Mouse (Mus musculus) CH12.LX (cell line): ENCODE measurements at regions not wholly inside any gene's neighbourhood (a gene's known extent, or its start where the extent isn't known, plus 50 kb on each side); places are given as distances from the start of the nearest gene placed in this dataset.

Experiments used
- DNase-seq: peaks from one replicate; pipeline ENCODE4 v3.0.0-alpha.2; 2013; ENCODE audit errors: extremely low read depth
- H3K27ac ChIP-seq: 2 replicates; pipeline ENCODE4 v1.5.1; 2012; ENCODE audit warnings: low read depth, mild to moderate bottlenecking, control low read depth, moderate library complexity; ENCODE audit not compliant: insufficient read depth
- H3K27me3 ChIP-seq: replicated peaks from 2 replicates; pipeline ENCODE3; 2012; ENCODE audit warnings: inconsistent platforms
- H3K36me3 ChIP-seq, 2 experiments: replicated peaks in 1 of 2; 2 replicates each; pipeline versions ENCODE3 to v1.6.1; 2012; ENCODE audit warnings: inconsistent platforms in 1 of 2, low read length in 1 of 2, mild to moderate bottlenecking in 1 of 2, mixed read lengths in 1 of 2, moderate library complexity in 1 of 2; ENCODE audit not compliant: control insufficient read depth in 1 of 2, insufficient read depth in 1 of 2
- H3K4me1 ChIP-seq, 2 experiments: 2 replicates each; pipeline ENCODE4 v1.6.1; 2012; ENCODE audit warnings: inconsistent platforms in 1 of 2, moderate library complexity in 1 of 2; ENCODE audit not compliant: insufficient read depth in 2 of 2, control insufficient read depth in 1 of 2
- H3K4me2 ChIP-seq: 2 replicates; pipeline ENCODE4 v1.6.1; 2012; ENCODE audit warnings: low read depth, mild to moderate bottlenecking, control low read depth; ENCODE audit not compliant: poor library complexity, insufficient read depth, severe bottlenecking
- H3K4me3 ChIP-seq, 3 experiments: fragments of 150-350 bp in 1 of 3; sonication (generic) in 1 of 3; replicated peaks in 1 of 3; 2 replicates each; pipeline versions ENCODE3 to v1.5.1; 2011 to 2012; ENCODE audit warnings: low read depth in 2 of 3, low read length in 2 of 3, mild to moderate bottlenecking in 2 of 3, moderate library complexity in 2 of 3, control low read depth in 1 of 3, improper control_type of control experiment in 1 of 3, inconsistent platforms in 1 of 3, mixed read lengths in 1 of 3; ENCODE audit not compliant: poor library complexity in 1 of 3
- H3K79me2 ChIP-seq: replicated peaks from 2 replicates; pipeline ENCODE4 v1.6.1; 2012; ENCODE audit warnings: mild to moderate bottlenecking, moderate library complexity; ENCODE audit not compliant: control insufficient read depth, poor library complexity, insufficient read depth, severe bottlenecking; ENCODE audit errors: extremely low read depth
- H3K9ac ChIP-seq: 2 replicates; pipeline ENCODE4 v1.6.1; 2012; ENCODE audit warnings: low read depth, mild to moderate bottlenecking, control low read depth, moderate library complexity; ENCODE audit not compliant: insufficient read depth
- H3K9me3 ChIP-seq: replicated peaks from 2 replicates; pipeline ENCODE3; 2012; ENCODE audit warnings: low read length, inconsistent platforms, mixed read lengths
- CHD2 ChIP-seq: IDR thresholded peaks from 2 replicates; pipeline ENCODE4 v1.6.1; 2011; ENCODE audit warnings: low read length, improper control_type of control experiment
- CTCF ChIP-seq, 2 experiments: IDR thresholded peaks in 1 of 2; conservative IDR thresholded peaks in 1 of 2; 2 replicates each; pipeline ENCODE4 v1.5.1; 2011 to 2012; ENCODE audit warnings: low read depth in 2 of 2, low read length in 2 of 2, improper control_type of control experiment in 1 of 2, inconsistent platforms in 1 of 2, mild to moderate bottlenecking in 1 of 2, moderate library complexity in 1 of 2
- IRF4 ChIP-seq: IDR thresholded peaks from 2 replicates; pipeline ENCODE4 v1.6.1; 2014; ENCODE audit warnings: low read depth, mild to moderate bottlenecking, inconsistent platforms, low read length, improper control_type of control experiment
- JUN ChIP-seq: IDR thresholded peaks from 2 replicates; pipeline ENCODE4 v1.6.1; 2011; ENCODE audit warnings: low read depth, mild to moderate bottlenecking, low read length, improper control_type of control experiment, moderate library complexity; ENCODE audit not compliant: insufficient read depth
- JUND ChIP-seq: conservative IDR thresholded peaks from 2 replicates; pipeline ENCODE4 v1.6.1; 2011; ENCODE audit warnings: low read depth, low read length, improper control_type of control experiment
- MAFK ChIP-seq: IDR thresholded peaks from 2 replicates; pipeline ENCODE4 v1.6.1; 2011; ENCODE audit warnings: low read length, improper control_type of control experiment; ENCODE audit not compliant: insufficient replicate concordance
- MXI1 ChIP-seq: IDR thresholded peaks from 2 replicates; pipeline ENCODE4 v1.6.1; 2011; ENCODE audit warnings: mild to moderate bottlenecking, low read depth, low read length, improper control_type of control experiment
- MYC ChIP-seq: IDR thresholded peaks from 2 replicates; pipeline ENCODE4 v1.6.1; 2011; ENCODE audit warnings: low read depth, mild to moderate bottlenecking, improper control_type of control experiment, low read length
- NELFE ChIP-seq: IDR thresholded peaks from 2 replicates; pipeline ENCODE4 v1.6.1; 2011; ENCODE audit warnings: low read depth, low read length, improper control_type of control experiment
- PAX5 ChIP-seq: IDR thresholded peaks from 2 replicates; pipeline ENCODE4 v1.6.1; 2012; ENCODE audit warnings: low read length, inconsistent platforms, mixed read lengths
- POLR2AphosphoS2 ChIP-seq: IDR thresholded peaks from 2 replicates; pipeline ENCODE4 v1.6.1; 2011; ENCODE audit warnings: low read depth, low read length, improper control_type of control experiment
- RAD21 ChIP-seq: IDR thresholded peaks from 2 replicates; pipeline ENCODE4 v1.6.1; 2011; ENCODE audit warnings: low read depth, mild to moderate bottlenecking, low read length, improper control_type of control experiment, moderate library complexity
- RCOR1 ChIP-seq: conservative IDR thresholded peaks from 2 replicates; pipeline ENCODE4 v1.6.1; 2012; ENCODE audit warnings: low read depth, mild to moderate bottlenecking, inconsistent platforms, low read length, improper control_type of control experiment
- SIN3A ChIP-seq: IDR thresholded peaks from 2 replicates; pipeline ENCODE4 v1.6.1; 2012; ENCODE audit warnings: low read length, improper control_type of control experiment, inconsistent platforms
- USF1 ChIP-seq: IDR thresholded peaks from 2 replicates; pipeline ENCODE4 v1.6.1; 2014; ENCODE audit warnings: low read depth, mild to moderate bottlenecking, inconsistent platforms, low read length, improper control_type of control experiment
- USF2 ChIP-seq: conservative IDR thresholded peaks from 2 replicates; pipeline ENCODE4 v1.6.1; 2011; ENCODE audit warnings: low read depth, low read length, improper control_type of control experiment
- ZNF384 ChIP-seq: IDR thresholded peaks from 2 replicates; pipeline ENCODE4 v1.6.1; 2012; ENCODE audit warnings: low read depth, low read length, improper control_type of control experiment, inconsistent platforms
- dilution Hi-C: fragments of 300-500 bp; cut with MboI; formaldehyde crosslinking; loops from 2 replicates; pipeline ENCODE4 v1.14.3; 2020; ENCODE audit warnings: low sequenced_read_pairs; ENCODE audit not compliant: extremely low pct_unique_long_range_greater_than_20kb, extremely low pct_ligation_motif_present
- in situ Hi-C: fragments of 300-500 bp; cut with MboI; formaldehyde crosslinking; loops from 3 replicates; pipeline ENCODE4 v1.14.3; 2019; ENCODE audit warnings: low sequenced_read_pairs, low pct_ligation_motif_present, low pct_unique_long_range_greater_than_20kb, mixed read lengths

DNA sequence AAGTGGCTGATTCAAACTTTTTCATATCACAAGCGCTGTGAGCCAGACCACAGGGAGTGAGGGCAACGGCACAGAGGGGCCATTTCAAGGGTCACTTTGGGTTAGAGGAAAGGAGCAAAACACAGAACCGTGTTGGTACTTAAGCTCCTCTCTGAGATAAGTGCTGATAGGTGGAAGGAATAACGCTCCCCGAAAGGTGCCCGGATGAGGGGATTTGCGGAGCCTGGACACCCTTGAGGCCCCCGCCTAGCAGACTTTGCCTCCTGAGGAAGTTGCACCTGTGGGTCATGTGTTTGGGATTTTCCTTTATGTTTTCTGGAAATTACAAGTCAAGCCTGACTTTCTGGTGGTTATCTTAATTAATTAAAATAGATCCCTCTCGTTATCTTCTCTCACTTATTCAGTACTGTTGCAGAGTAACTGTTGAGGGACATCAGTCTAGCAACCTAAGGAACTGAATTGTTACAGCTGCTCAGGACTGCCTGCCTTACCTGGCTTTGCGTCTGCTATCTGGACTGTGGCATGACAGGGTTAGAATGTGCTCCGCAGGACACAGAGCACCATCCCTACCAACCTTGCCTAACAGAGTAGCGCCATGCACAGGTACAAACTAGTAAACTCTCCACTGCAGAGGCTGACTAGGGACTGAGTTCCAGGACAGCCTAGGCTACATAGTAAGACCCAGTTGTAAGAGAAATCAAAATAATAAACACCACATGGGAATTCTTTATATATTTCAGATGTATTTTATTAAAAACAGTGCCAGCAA, 137.4 kb upstream of the Plcz1 start:
- Histone ChIP-seq H3K4me3 (no peak overlapping the region), H3K9ac (no peak overlapping the region), H3K36me3 (no peaks in the 10 kb centered on the region), H3K4me1 (no peaks in the 10 kb centered on the region), H3K79me2 (no peaks in the 10 kb centered on the region), H3K4me2 (no peak overlapping the region), H3K27ac (no peak overlapping the region), H3K9me3 (peaks cover 57% of the 10 kb centered on the region), H3K27me3 (no peaks in the 10 kb centered on the region)
- dilution Hi-C loops (no loop called here), in situ Hi-C loops (no loop called here)
- DNase-seq, result no peak
- TF ChIP-seq NELFE (no peak), USF1 (no peak), USF2 (no peak), RAD21 (no peak), SIN3A (no peak), PAX5 (no peak), RCOR1 (no peak)

DNA sequence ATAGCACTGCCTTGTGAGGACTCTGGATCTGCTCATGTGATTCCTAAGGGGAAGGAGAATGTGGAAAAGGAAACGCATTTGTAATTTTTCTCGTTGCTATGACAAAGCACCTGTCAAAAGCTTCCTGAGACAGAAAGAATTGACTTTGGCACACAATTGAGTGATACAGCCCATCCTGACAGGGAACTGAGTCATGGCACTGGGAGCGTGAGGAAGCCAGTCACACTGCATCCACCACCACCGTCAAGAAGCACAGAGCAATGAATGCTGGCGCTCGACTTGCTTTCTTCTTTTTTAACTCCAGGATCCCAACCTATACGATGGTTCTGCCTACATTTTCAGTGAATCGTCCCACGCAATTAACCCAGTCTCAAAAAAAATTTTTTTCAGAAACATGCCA, 131.5 kb upstream of the Plcz1 start:
- H3K36me3 ChIP-seq, result no peaks in the 10 kb centered on the region
- no peaks in the 10 kb centered on the region for H3K27me3 ChIP-seq
- H3K9me3 ChIP-seq, result peaks cover 57% of the 10 kb centered on the region
- no peak overlapping the region for H3K4me2 ChIP-seq
- in situ Hi-C loops, result no loop called here
- TF ChIP-seq CHD2 (no peak), ZNF384 (no peak), IRF4 (no peak), JUND (no peak), POLR2AphosphoS2 (no peak), MAFK (no peak), USF1 (no peak), CTCF (conservative IDR thresholded peaks at IDR 0.05 in 1 of 2, IDR thresholded peaks at IDR 0.05 in 1 of 2; ENCODE audit: low read depth in 2 of 2, low read length in 2 of 2) (no peak), MXI1 (no peak)
- TF ChIP-seq, all 38 proteins: peak for 0
- no peaks in the 10 kb centered on the region for H3K79me2 ChIP-seq
- H3K27ac ChIP-seq, result no peak overlapping the region
- dilution Hi-C loops, result no loop called here
- H3K4me1 ChIP-seq, result no peaks in the 10 kb centered on the region
- DNase-seq, result no peak
- no peak overlapping the region for H3K9ac ChIP-seq
- no peak overlapping the region for H3K4me3 ChIP-seq

DNA sequence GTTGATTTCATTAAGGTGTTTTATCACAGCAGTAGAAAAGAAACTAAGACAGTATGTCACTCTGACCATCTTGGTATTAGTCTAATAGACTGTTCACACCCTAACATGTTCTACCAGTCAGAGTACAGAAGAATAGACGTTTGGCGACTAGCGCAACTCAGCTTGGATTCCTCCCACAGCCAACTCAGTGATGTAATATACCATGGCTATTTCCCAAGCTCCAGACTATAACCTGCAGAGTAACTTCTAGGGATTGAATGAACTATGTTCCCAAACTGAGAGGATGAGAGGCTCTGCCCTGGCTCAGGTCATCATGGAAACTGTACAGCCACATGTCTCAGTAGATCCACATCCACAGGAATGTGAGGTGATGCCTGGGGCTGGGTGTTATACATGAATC, 128.6 kb upstream of the Plcz1 start:
- dilution Hi-C loops, result no loop called here
- in situ Hi-C loops, result no loop called here

More for the DNA sequence above, 128.6 kb upstream of the Plcz1 start:
- no peaks in the 10 kb centered on the region for H3K36me3 ChIP-seq
- no peak overlapping the region for H3K4me3 ChIP-seq
- DNase-seq, result no peak
- H3K27me3 ChIP-seq, result no peaks in the 10 kb centered on the region
- no peaks in the 10 kb centered on the region for H3K4me1 ChIP-seq
- H3K27ac ChIP-seq, result no peak overlapping the region
- peaks cover 65% of the 10 kb centered on the region for H3K9me3 ChIP-seq
- H3K4me2 ChIP-seq, result no peak overlapping the region
- no peaks in the 10 kb centered on the region for H3K79me2 ChIP-seq
- TF ChIP-seq MYC (no peak), RAD21 (no peak), JUN (no peak), RCOR1 (no peak)
- no peak overlapping the region for H3K9ac ChIP-seq
